In the genomic region with DNA sequence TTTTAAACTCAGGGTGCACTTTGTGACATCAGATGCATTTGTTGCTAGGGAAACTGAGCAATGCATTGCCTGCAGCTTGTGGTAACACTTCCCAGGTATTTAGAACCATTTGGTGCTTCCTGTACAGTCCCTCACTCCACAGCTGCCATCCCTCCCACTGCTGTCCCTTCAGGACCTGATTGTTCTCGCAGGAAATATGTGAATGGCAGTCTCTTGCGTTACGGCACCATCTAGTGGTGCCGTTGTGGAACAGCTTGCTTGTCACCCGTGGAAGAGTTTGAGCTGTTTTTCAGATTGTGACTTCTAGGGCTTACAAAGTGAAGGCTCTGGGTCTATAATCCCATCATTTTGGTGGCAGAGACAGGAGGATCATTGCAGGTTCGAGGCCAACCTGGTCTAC, we compare ENCODE assay signal across 9 mouse cellular contexts. TPM values are rescaled to one million over a fixed set of nuclear protein-coding genes. Genes with fewer than 3 reads are reported as not detected.
A peak's percentile ranks its signal among the peaks of the same experiment; 100 is the strongest.
DNase-seq lines count a peak whose midpoint lies in the region; ATAC-seq lines count a peak whose summit lies in the region.
"Had no signal": no experiment of that assay in that cellular context is flagged by ENCODE, and none has a peak within 500 bp of the region (broad histone marks: within the 10 kb centered on the region; RNA-seq: fewer than 3 reads in every experiment).

No protein-coding gene starts in this region.

- H3K36me3 ChIP-seq in forebrain, embryonic 10.5 days (replicated peaks), result no peaks in the 10 kb centered on the region
- no peaks in the 10 kb centered on the region for H3K36me3 ChIP-seq in forebrain, embryonic 13.5 days (ENCODE audit: poor library complexity, severe bottlenecking)
- H3K36me3 ChIP-seq: hindbrain, embryonic 15.5 days had no signal

- no peak overlapping the region for H3K4me3 ChIP-seq in forebrain, embryonic 10.5 days
- H3K4me3 ChIP-seq in forebrain, embryonic 13.5 days, result no peak overlapping the region
- H3K4me3 ChIP-seq: hindbrain, embryonic 15.5 days had no signal

- 6% methylated on average over 6 of the region's 6 CpGs for WGBS in forebrain, embryonic 10.5 days
- WGBS in forebrain, embryonic 13.5 days, result 4% methylated on average over 6 of the region's 6 CpGs

- peaks cover 4% of the 10 kb centered on the region for H3K4me1 ChIP-seq in forebrain, embryonic 10.5 days
- H3K4me1 ChIP-seq in forebrain, embryonic 13.5 days, result peaks cover 1% of the 10 kb centered on the region
- H3K4me1 ChIP-seq: hindbrain, embryonic 15.5 days had no signal

- H3K9me3 ChIP-seq in forebrain, embryonic 10.5 days, result no peaks in the 10 kb centered on the region
- no peaks in the 10 kb centered on the region for H3K9me3 ChIP-seq in forebrain, embryonic 13.5 days (replicated peaks)
- H3K9me3 ChIP-seq: hindbrain, embryonic 15.5 days had no signal

- H3K27me3 ChIP-seq in forebrain, embryonic 10.5 days (ENCODE audit: poor library complexity, severe bottlenecking), result peaks cover 26% of the 10 kb centered on the region
- H3K27me3 ChIP-seq in forebrain, embryonic 13.5 days, result no peaks in the 10 kb centered on the region

- peak; percentile 34 for DNase-seq in forebrain, embryonic 10.5 days (ENCODE audit: extremely low spot score, low spot score)
- peak; percentile 16 to 27 for DNase-seq in urinary bladder, postnatal 36 days (ENCODE audit: low spot score in 2 of 2)
- no peak for DNase-seq in urinary bladder, adult 2 months (ENCODE audit: low spot score)
- DNase-seq in forelimb bud, embryonic 11.5 days (ENCODE audit: low read depth, low spot score), result peak; percentile 92
- peak; percentile 41 for DNase-seq in layer of hippocampus, adult 9-10 months (ENCODE audit: low spot score)
- peak; percentile 78 for DNase-seq in telencephalon, adult 2 months (ENCODE audit: low read depth, low spot score)

- ATAC-seq in forebrain, embryonic 13.5 days, result no peak
- 0 out of 2 replicates have a peak, but pooled peaks have one; percentile 57 for ATAC-seq in megakaryocyte-erythroid progenitor cell, adult 5-6 weeks (replicated peaks; ENCODE audit: low FRiP score, low TSS enrichment, poor library complexity, severe bottlenecking)

- no peak overlapping the region for H3K27ac ChIP-seq in forebrain, embryonic 10.5 days
- no peak overlapping the region for H3K27ac ChIP-seq in forebrain, embryonic 13.5 days
- H3K27ac ChIP-seq: hindbrain, embryonic 15.5 days had no signal

- H3K4me2 ChIP-seq in forebrain, embryonic 13.5 days, result no peak overlapping the region
- H3K4me2 ChIP-seq: hindbrain, embryonic 15.5 days had no signal

- no peak overlapping the region for H3K9ac ChIP-seq in forebrain, embryonic 13.5 days
- H3K9ac ChIP-seq: hindbrain, embryonic 15.5 days had no signal

RNA-seq across cellular contexts. Expression of a gene that starts 31.6 kb away (rescaled TPM):
- not detected in 2 replicates for polyA plus RNA-seq in forebrain, embryonic 10.5 days (2016; fragmentation: Nextera tagmentation; extraction: Ambion mirVana)
- polyA plus RNA-seq in forebrain, embryonic 13.5 days (2015; fragmentation: Nextera tagmentation; extraction: Ambion mirVana), result 0.16 TPM in 1 of 2 replicates, not detected in the other
- polyA plus RNA-seq in urinary bladder, adult 2 months (2012; rRNA removed), result not detected in 2 replicates
- total RNA-seq in megakaryocyte-erythroid progenitor cell, adult 5-6 weeks (2014; fragmentation: Nextera tagmentation), result not detected in 2 replicates
- total RNA-seq in megakaryocyte-erythroid progenitor cell, adult 5-6 weeks (2017), result not detected in 2 replicates
